Mouse (Mus musculus) limb, embryonic 14.5 days (tissue): ENCODE data around the gene Blmh. TPM values are rescaled to one million over a fixed set of nuclear protein-coding genes. Genes with fewer than 3 reads are reported as not detected.

Source experiments
- ATAC-seq: fragments of 200-750 bp; cut with Nextera tagmentation; 2 replicates; pipeline ENCODE4 v1.8.0; 2017; ENCODE audit warnings: low read depth, moderate number of reproducible peaks, moderate TSS enrichment; ENCODE audit not compliant: low FRiP score
- DNase-seq: peaks from one replicate; pipeline ENCODE4 v3.0.0-alpha.2; 2015; ENCODE audit warnings: low spot score
- H3K27ac ChIP-seq: fragments of 300-500 bp; sonication (generic); replicated peaks from 2 replicates; pipeline ENCODE4 v1.5.1; 2014; ENCODE audit warnings: low read depth, mild to moderate bottlenecking, low read length, moderate library complexity, mixed read lengths
- H3K27me3 ChIP-seq: fragments of 300-500 bp; sonication (generic); 2 replicates; pipeline ENCODE4 v1.6.1; 2014; ENCODE audit warnings: low read length, mixed read lengths; ENCODE audit not compliant: control insufficient read depth, insufficient read depth
- H3K36me3 ChIP-seq: fragments of 300-500 bp; sonication (generic); 2 replicates; pipeline ENCODE4 v1.6.1; 2014; ENCODE audit warnings: mild to moderate bottlenecking, low read length, moderate library complexity, mixed read lengths; ENCODE audit not compliant: control insufficient read depth, insufficient read depth
- H3K4me1 ChIP-seq: fragments of 300-500 bp; sonication (generic); 2 replicates; pipeline ENCODE4 v1.6.1; 2014; ENCODE audit warnings: antibody characterized with exemption, low read length, mixed read lengths; ENCODE audit not compliant: control insufficient read depth, insufficient read depth
- H3K4me2 ChIP-seq: fragments of 300-500 bp; sonication (generic); replicated peaks from 2 replicates; pipeline ENCODE4 v1.6.1; 2014; ENCODE audit warnings: low read depth, mild to moderate bottlenecking, low read length, moderate library complexity; ENCODE audit not compliant: severe bottlenecking
- H3K4me3 ChIP-seq: fragments of 300-500 bp; sonication (generic); replicated peaks from 2 replicates; pipeline ENCODE4 v1.5.1; 2014; ENCODE audit warnings: low read length
- H3K9ac ChIP-seq: fragments of 300-500 bp; sonication (generic); 2 replicates; pipeline ENCODE4 v1.6.1; 2014; ENCODE audit warnings: mild to moderate bottlenecking, low read depth, low read length, moderate library complexity; ENCODE audit not compliant: severe bottlenecking
- H3K9me3 ChIP-seq: fragments of 300-500 bp; sonication (generic); 2 replicates; pipeline ENCODE4 v1.6.1; 2016; ENCODE audit warnings: low read length; ENCODE audit not compliant: control insufficient read depth
- POLR2A ChIP-seq: fragments of 200-500 bp; IDR thresholded peaks from 2 replicates; pipeline ENCODE4 v1.8.0; 2012; ENCODE audit warnings: inconsistent platforms, mild to moderate bottlenecking, moderate library complexity, borderline replicate concordance; ENCODE audit not compliant: insufficient read depth, insufficient read length; ENCODE audit errors: extremely low read depth
- WGBS: fragments of 180-500 bp; shearing (Covaris S2); extraction: QIAGEN DNeasy Blood & Tissue Kit; methylation state at CpG from one replicate; pipeline ENCODE4 v1.1.7; 2014; 5-methylcytosine and 5-hydroxymethylcytosine counted together
- polyA plus RNA-seq, 2 experiments: library from polyadenylated mRNA; depleted of rRNA in 1 of 2; stranded (reverse) in 1 of 2; unstranded in 1 of 2; fragments of >200 nt; fragmentation: Nextera tagmentation in 1 of 2; extraction: Ambion mirVana in 1 of 2; gene quantifications; 2 replicates each; pipeline versions ENCODE4 v1.2.1 to v1.2.3; 2012 to 2014

The Blmh gene
- polyA plus RNA-seq (2012; rRNA removed): 44.3 and 64.8 TPM in 2 replicates
- 138 and 146 TPM in 2 replicates for polyA plus RNA-seq (2014; fragmentation: Nextera tagmentation; extraction: Ambion mirVana)

DNA sequence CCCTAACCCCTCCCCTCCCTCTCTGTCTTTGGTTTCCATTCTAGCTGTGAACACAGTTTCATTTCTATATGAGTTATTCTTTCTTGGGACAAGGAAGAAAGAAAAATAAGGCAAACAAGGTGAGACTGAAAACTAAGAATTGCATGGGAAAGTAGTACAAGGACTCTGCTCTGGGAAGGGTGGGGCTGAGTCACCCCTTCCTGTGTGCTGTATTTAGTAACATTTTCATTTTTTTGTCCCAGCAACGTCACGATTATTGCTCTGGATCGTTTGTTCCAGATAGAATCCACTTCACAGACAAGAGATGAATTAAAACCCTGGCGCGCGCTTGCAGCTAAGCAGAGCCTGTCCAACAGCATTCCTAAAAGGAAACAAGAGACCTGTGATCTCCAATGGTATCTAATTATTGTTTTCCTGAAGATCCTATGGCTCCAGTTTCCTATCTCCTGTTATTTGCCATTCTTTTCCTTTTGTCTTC lies at the start of gene Blmh:
Blmh (plus strand) TSS at position 51 of the 478 bp plus-strand sequence.
- Histone ChIP-seq H3K4me2 (no peak within 1 kb of the TSS), H3K4me1 (no peaks in the 10 kb centered on the region), H3K36me3 (no peaks in the 10 kb centered on the region), H3K9ac (no peak within 1 kb of the TSS), H3K9me3 (no peaks in the 10 kb centered on the region), H3K4me3 (no peak within 1 kb of the TSS), H3K27ac (no peak within 1 kb of the TSS), H3K27me3 (no peaks in the 10 kb centered on the region)
- 74% methylated on average over 6 of the region's 6 CpGs for WGBS
- DNase-seq (peak; percentile 21), ATAC-seq (no peak)
- TF ChIP-seq POLR2A: no peak

- H3K27me3 ChIP-seq: no peaks in the 10 kb centered on the region
- no peak for DNase-seq
- no peak overlapping the region for H3K4me3 ChIP-seq
- H3K36me3 ChIP-seq: no peaks in the 10 kb centered on the region
- TF ChIP-seq POLR2A: no peak
- ATAC-seq: no peak
- 81% methylated on average over 5 of the region's 5 CpGs for WGBS
- H3K9me3 ChIP-seq: no peaks in the 10 kb centered on the region
- no peak overlapping the region for H3K4me2 ChIP-seq
- H3K4me1 ChIP-seq: no peaks in the 10 kb centered on the region
- no peak overlapping the region for H3K27ac ChIP-seq
- no peak overlapping the region for H3K9ac ChIP-seq
These were observed 44.8 kb upstream of the Blmh start for GRCm38 (mm10) chr11:76879816-76880215.

DNA sequence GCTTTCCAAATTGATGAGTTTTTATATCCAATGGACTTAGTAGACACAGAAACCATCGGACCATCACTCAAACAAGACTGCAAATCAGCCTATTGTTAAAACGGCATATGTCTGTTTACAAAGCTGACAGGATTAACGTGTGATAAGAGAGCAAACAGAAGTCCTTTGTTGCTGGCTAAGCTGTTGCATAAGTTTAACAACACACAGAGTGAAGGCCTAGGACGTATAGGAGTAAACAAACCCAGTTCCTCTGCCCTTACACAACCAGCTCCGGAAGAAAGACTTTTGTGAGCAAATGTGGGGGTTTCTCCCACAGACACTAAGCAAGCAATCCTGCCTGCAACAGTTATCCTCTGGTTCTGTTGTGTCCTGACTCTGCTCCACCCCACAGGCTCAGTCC lies 40.2 kb upstream of the Blmh start:
- no peak overlapping the region for H3K4me3 ChIP-seq
- WGBS: 59% methylated on average over 5 of the region's 5 CpGs
- ATAC-seq (no peak), DNase-seq (no peak)
- no peak for TF ChIP-seq POLR2A
- H3K36me3 ChIP-seq: no peaks in the 10 kb centered on the region
- no peaks in the 10 kb centered on the region for H3K9me3 ChIP-seq
- H3K27ac ChIP-seq: no peak overlapping the region
- no peak overlapping the region for H3K4me2 ChIP-seq
- no peaks in the 10 kb centered on the region for H3K27me3 ChIP-seq
- no peaks in the 10 kb centered on the region for H3K4me1 ChIP-seq
- no peak overlapping the region for H3K9ac ChIP-seq

GRCm38 (mm10) chr11:76889339-76890164 lies 35.1 kb upstream of the Blmh start:
- H3K9me3 ChIP-seq: no peaks in the 10 kb centered on the region
- H3K27me3 ChIP-seq: no peaks in the 10 kb centered on the region
- TF ChIP-seq POLR2A: no peak
- no peak overlapping the region for H3K4me2 ChIP-seq
- H3K4me1 ChIP-seq: peaks cover 7% of the 10 kb centered on the region
- no peaks in the 10 kb centered on the region for H3K36me3 ChIP-seq
- H3K9ac ChIP-seq: no peak overlapping the region
- DNase-seq (no peak), ATAC-seq (no peak)
- WGBS: 52% methylated on average over 10 of the region's 10 CpGs
- no peak overlapping the region for H3K27ac ChIP-seq
- H3K4me3 ChIP-seq: no peak overlapping the region

DNA sequence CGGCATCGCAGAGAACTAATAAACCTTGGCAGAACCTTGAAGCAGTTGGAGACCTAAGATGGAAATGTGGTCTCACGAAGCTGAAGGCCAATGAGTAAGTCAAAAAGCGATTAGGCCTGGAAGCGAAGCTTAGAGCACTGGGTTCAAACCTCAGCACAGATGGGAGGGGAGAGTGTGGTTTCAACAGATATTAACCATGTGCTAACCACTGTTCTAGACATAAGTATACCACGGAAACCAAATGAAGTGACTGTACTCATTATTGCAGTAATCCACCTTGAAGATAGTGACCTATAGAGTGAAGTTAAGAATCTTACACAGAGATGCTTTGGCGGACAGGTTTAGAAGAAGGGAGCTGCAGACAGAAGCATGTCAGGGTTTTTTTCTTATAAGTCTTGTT lies 33.4 kb upstream of the Blmh start:
- 89% methylated on average over 7 of the region's 7 CpGs for WGBS
- no peak for TF ChIP-seq POLR2A

More for the DNA sequence above, 33.4 kb upstream of the Blmh start:
- no peak for DNase-seq
- no peak for ATAC-seq
- no peak overlapping the region for H3K27ac ChIP-seq
- H3K9ac ChIP-seq: no peak overlapping the region
- no peaks in the 10 kb centered on the region for H3K27me3 ChIP-seq
- H3K4me3 ChIP-seq: no peak overlapping the region
- H3K4me1 ChIP-seq: peaks cover 7% of the 10 kb centered on the region
- no peak overlapping the region for H3K4me2 ChIP-seq
- H3K9me3 ChIP-seq: no peaks in the 10 kb centered on the region
- no peaks in the 10 kb centered on the region for H3K36me3 ChIP-seq
